Mouse (Mus musculus): ENCODE measurements around the gene Myo19.

DNA sequence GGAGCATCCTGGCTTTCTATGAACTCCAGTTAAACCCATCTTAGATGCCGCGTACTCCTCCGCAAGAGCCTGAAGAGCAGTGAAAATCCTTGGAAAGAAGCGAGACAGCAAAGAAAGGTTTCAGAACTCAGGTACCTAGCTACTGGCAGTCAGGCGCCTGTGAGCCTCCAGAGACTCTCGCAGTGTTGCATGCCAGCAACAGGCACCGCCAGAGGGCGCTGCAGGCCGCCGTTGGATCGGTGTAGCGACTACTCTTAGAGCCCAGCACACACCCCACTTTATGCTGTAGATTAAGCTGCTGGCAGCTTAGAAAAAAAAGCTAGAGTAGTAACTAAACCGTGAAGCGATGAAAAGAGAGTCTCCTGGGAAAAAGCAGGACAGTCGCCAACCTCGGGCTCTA, 38.5 kb downstream of the Myo19 start:
- peak; percentile 98 for TF ChIP-seq CTCF (IDR thresholded peaks at IDR 0.05; ENCODE audit: extremely low read depth, insufficient read length, insufficient replicate concordance, low read depth, low read length)
- no peak for TF ChIP-seq POLR2A (IDR thresholded peaks at IDR 0.05; ENCODE audit: low read depth, low read length)

Measured in small intestine, adult 2 months (tissue).